Mouse (Mus musculus) spleen, adult 2 months (tissue): ENCODE measurements around the gene Stim1.

Experiments
- CTCF ChIP-seq: fragments of 200-500 bp; IDR thresholded peaks from 2 replicates; pipeline ENCODE4 v1.5.1; 2011; ENCODE audit warnings: mild to moderate bottlenecking, inconsistent platforms; ENCODE audit not compliant: insufficient read depth, insufficient read length, insufficient replicate concordance; ENCODE audit errors: extremely low read depth
- POLR2A ChIP-seq: fragments of 200-500 bp; IDR thresholded peaks from 2 replicates; pipeline ENCODE4 v1.6.1; 2011; ENCODE audit warnings: low read depth, low read length, inconsistent platforms

DNA sequence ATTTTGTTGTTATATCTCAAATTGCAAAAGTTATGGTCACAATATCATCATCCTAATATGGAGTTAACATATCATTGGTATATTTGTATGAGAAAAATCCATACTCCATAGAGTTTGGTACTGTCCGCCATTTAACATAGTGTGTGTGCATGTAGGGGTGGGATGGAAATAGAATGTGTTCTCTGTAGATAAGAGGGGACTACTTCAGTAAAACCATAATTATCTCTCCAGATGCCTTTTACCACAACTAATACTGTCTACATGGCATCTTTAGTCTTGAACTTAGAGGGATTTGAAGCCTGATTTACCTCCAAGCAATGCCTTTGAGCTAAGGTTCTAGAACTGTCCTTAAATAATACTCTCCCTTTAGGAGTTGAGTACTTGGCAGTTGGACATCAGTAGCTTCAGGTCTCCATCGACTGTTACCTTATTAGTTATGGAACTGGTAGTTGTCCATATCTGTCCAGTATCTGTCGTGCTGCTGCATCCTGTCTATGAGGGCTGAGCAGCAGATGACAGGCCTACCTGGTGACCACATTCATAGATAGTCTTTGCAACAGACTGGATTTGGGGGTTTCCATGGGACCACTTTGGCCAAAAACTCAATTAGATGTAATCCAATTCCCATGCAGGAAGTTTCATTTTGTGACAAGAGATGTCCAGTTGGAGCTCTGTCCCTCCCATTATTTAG lies 105.9 kb downstream of the Stim1 start:
- no peak for TF ChIP-seq CTCF
- no peak for TF ChIP-seq POLR2A
